Mouse (Mus musculus) stomach, embryonic 14.5 days (tissue): Measurements from ENCODE around the gene Metap1d. TPM values are rescaled to one million over a fixed set of nuclear protein-coding genes. Genes with fewer than 3 reads are reported as not detected.

ENCODE experiments used
- ATAC-seq: fragments of 200-750 bp; cut with Nextera tagmentation; 2 replicates; pipeline ENCODE4 v1.8.0; 2017; ENCODE audit warnings: low read depth, moderate TSS enrichment; ENCODE audit not compliant: insufficient number of reproducible peaks, insufficient read depth, low FRiP score
- H3K27ac ChIP-seq: fragments of 300-500 bp; sonication (generic); 2 replicates; pipeline ENCODE4 v1.5.1; 2014; ENCODE audit warnings: mild to moderate bottlenecking, low read length, moderate library complexity, mixed read lengths
- H3K27me3 ChIP-seq: fragments of 300-500 bp; sonication (generic); 2 replicates; pipeline ENCODE4 v1.6.1; 2014; ENCODE audit warnings: low read length, control low read depth, mixed read lengths; ENCODE audit not compliant: control insufficient read depth, insufficient read depth
- H3K36me3 ChIP-seq: fragments of 300-500 bp; sonication (generic); 2 replicates; pipeline ENCODE4 v1.6.1; 2014; ENCODE audit warnings: mild to moderate bottlenecking, control low read depth, low read length, moderate library complexity, mixed read lengths; ENCODE audit not compliant: control insufficient read depth, insufficient read depth
- H3K4me1 ChIP-seq: fragments of 300-500 bp; sonication (generic); 2 replicates; pipeline ENCODE4 v1.6.1; 2014; ENCODE audit warnings: low read length, control low read depth, mixed read lengths; ENCODE audit not compliant: control insufficient read depth, insufficient read depth
- H3K4me2 ChIP-seq: fragments of 300-500 bp; sonication (generic); replicated peaks from 2 replicates; pipeline ENCODE4 v1.6.1; 2014; ENCODE audit warnings: low read depth, low read length, control low read depth
- H3K4me3 ChIP-seq: fragments of 300-500 bp; sonication (generic); 2 replicates; pipeline ENCODE4 v1.5.1; 2014; ENCODE audit warnings: low read depth, low read length, control low read depth
- H3K9ac ChIP-seq: fragments of 300-500 bp; sonication (generic); replicated peaks from 2 replicates; pipeline ENCODE4 v1.6.1; 2014; ENCODE audit warnings: low read depth, mild to moderate bottlenecking, control low read depth, low read length, moderate library complexity, mixed read lengths
- H3K9me3 ChIP-seq: fragments of 300-500 bp; sonication (generic); 2 replicates; pipeline ENCODE4 v1.6.1; 2016; ENCODE audit warnings: low read depth, low read length, control low read depth; ENCODE audit not compliant: control insufficient read depth
- WGBS: fragments of 180-500 bp; shearing (Covaris S2); extraction: QIAGEN DNeasy Blood & Tissue Kit; methylation state at CpG from one replicate; pipeline ENCODE4 v1.1.7; 2014; 5-methylcytosine and 5-hydroxymethylcytosine counted together
- polyA plus RNA-seq: library from polyadenylated mRNA; unstranded; fragments of >200 nt; fragmentation: Nextera tagmentation; extraction: Ambion mirVana; gene quantifications from 2 replicates; pipeline ENCODE4 v1.2.1, GENCODE M21; 2014

The Metap1d gene
- polyA plus RNA-seq, 1 experiment from 2014 or later: 52.9 TPM

GRCm38 (mm10) chr2:71445536-71446196 is 7.4 kb upstream of the Metap1d start:
- no peak for ATAC-seq
- Histone ChIP-seq H3K27ac (no peak overlapping the region), H3K4me1 (no peaks in the 10 kb centered on the region), H3K4me2 (no peak overlapping the region), H3K9me3 (no peaks in the 10 kb centered on the region), H3K9ac (no peak overlapping the region), H3K27me3 (no peaks in the 10 kb centered on the region), H3K36me3 (peaks cover 6% of the 10 kb centered on the region; the same call in 1 of the 2 replicates), H3K4me3 (no peak overlapping the region)
- WGBS: 56% methylated on average over 17 of the region's 17 CpGs

DNA sequence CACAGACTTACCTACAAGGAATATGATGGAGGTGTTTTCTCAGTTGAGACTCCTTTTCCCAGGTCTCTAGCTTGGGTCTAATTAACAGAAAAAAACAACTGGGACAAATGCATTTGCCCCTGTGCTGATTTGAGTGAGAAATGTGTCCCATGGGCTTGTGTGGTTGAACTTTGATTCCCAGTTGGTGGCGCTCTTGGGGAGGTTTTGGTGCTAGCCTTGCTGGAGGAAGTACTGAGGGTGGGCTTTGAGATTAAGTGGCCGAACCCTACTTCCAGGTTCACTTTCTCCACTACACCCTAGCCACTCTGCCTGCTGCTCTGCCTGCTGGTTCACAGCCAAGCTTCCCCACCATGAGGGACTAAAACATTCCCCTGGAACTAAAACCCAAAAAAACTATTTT is 3.5 kb upstream of the Metap1d start:
- H3K9ac ChIP-seq: no peak overlapping the region
- ATAC-seq: no peak
- no peak overlapping the region for H3K4me2 ChIP-seq
- 0 out of 2 replicates have a peak, but pooled peaks cover 4% of the 10 kb centered on the region for H3K27me3 ChIP-seq
- H3K27ac ChIP-seq: no peak overlapping the region
- no peaks in the 10 kb centered on the region for H3K9me3 ChIP-seq
- WGBS: 16% methylated on average over 2 of the region's 2 CpGs
- H3K4me3 ChIP-seq: no peak overlapping the region
- no peaks in the 10 kb centered on the region for H3K4me1 ChIP-seq
- no peaks in the 10 kb centered on the region for H3K36me3 ChIP-seq

DNA sequence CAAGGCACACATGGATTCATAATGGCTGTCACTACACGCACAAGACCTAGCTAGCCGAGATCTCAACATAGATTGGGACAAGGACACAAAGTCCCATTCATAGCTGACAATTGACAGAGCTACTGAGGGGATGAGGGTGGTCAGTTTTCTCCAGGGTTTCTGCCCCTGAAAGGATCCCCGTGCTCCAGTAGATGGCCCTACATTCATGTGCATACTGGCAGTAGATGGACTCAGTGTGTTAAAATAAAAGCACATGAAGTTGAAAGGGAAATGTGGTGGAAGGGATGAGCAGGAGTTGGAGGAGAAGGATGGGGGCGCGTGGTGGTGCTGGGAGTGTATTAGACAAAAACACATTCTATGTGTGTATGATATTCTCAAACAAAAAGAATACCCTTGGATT is 1.3 kb upstream of the Metap1d start:
- Histone ChIP-seq H3K36me3 (no peaks in the 10 kb centered on the region), H3K4me2 (no peak overlapping the region), H3K27me3 (0 out of 2 replicates have a peak, but pooled peaks cover 4% of the 10 kb centered on the region), H3K27ac (no peak overlapping the region), H3K9me3 (no peaks in the 10 kb centered on the region), H3K4me1 (no peaks in the 10 kb centered on the region), H3K4me3 (no peak overlapping the region), H3K9ac (no peak overlapping the region)
- 67% methylated on average over 5 of the region's 5 CpGs for WGBS
- ATAC-seq: no peak

DNA sequence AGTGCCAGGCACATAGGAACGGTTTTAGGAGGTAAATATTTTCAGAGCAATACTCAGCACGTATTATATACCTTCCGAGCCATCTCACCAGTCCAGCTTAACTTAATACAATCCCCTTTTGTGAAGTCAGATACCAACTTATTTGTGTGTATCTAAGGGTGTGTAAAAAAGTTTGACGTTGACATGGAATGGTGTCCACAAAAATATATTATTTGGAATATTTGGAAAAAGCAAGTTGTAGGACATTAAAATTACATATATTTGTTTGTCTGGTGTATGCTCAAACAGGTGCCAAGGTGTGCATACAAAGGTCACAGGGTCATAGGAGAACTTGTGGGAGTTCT is 813 bp downstream of the Metap1d start:
- Histone ChIP-seq H3K27me3 (0 out of 2 replicates have a peak, but pooled peaks cover 4% of the 10 kb centered on the region), H3K4me1 (no peaks in the 10 kb centered on the region), H3K36me3 (no peaks in the 10 kb centered on the region), H3K27ac (no peak overlapping the region), H3K4me3 (peak overlapping the region; percentile 36), H3K9ac (no peak overlapping the region), H3K4me2 (peak overlapping the region; percentile 48), H3K9me3 (no peaks in the 10 kb centered on the region)
- ATAC-seq: no peak
- WGBS: 30% methylated on average over 4 of the region's 4 CpGs

- Histone ChIP-seq H3K4me2 (no peak overlapping the region), H3K27me3 (no peaks in the 10 kb centered on the region), H3K9ac (no peak overlapping the region), H3K4me3 (no peak overlapping the region), H3K27ac (no peak overlapping the region), H3K4me1 (no peaks in the 10 kb centered on the region), H3K36me3 (no peaks in the 10 kb centered on the region), H3K9me3 (no peaks in the 10 kb centered on the region)
- ATAC-seq: no peak
- 68% methylated on average over 13 of the region's 13 CpGs for WGBS
These were observed 5.5 kb downstream of the Metap1d start for GRCm38 (mm10) chr2:71458624-71459023.

GRCm38 (mm10) chr2:71459659-71460058 is 6.6 kb downstream of the Metap1d start:
- Histone ChIP-seq H3K36me3 (no peaks in the 10 kb centered on the region), H3K4me3 (no peak overlapping the region), H3K4me2 (no peak overlapping the region), H3K9ac (no peak overlapping the region), H3K4me1 (no peaks in the 10 kb centered on the region), H3K27ac (no peak overlapping the region), H3K9me3 (no peaks in the 10 kb centered on the region), H3K27me3 (no peaks in the 10 kb centered on the region)
- 88% methylated on average over 1 of the region's 1 CpGs for WGBS
- ATAC-seq: no peak

GRCm38 (mm10) chr2:71461139-71461538 is 8.1 kb downstream of the Metap1d start:
- 62% methylated on average over 6 of the region's 6 CpGs for WGBS
- Histone ChIP-seq H3K4me3 (no peak overlapping the region), H3K4me2 (no peak overlapping the region), H3K4me1 (no peaks in the 10 kb centered on the region), H3K9me3 (no peaks in the 10 kb centered on the region), H3K27me3 (no peaks in the 10 kb centered on the region), H3K27ac (no peak overlapping the region), H3K9ac (no peak overlapping the region), H3K36me3 (no peaks in the 10 kb centered on the region)
- peak; percentile 23; the same call in 1 of the 2 replicates for ATAC-seq

GRCm38 (mm10) chr2:71461589-71461988 is 8.5 kb downstream of the Metap1d start:
- no peak overlapping the region for H3K4me2 ChIP-seq
- ATAC-seq: peak; percentile 78; the same call in 1 of the 2 replicates
- H3K27ac ChIP-seq: no peak overlapping the region
- H3K4me3 ChIP-seq: no peak overlapping the region
- WGBS: 71% methylated on average over 7 of the region's 7 CpGs
- H3K4me1 ChIP-seq: no peaks in the 10 kb centered on the region
- no peaks in the 10 kb centered on the region for H3K36me3 ChIP-seq
- no peaks in the 10 kb centered on the region for H3K27me3 ChIP-seq
- H3K9ac ChIP-seq: no peak overlapping the region
- H3K9me3 ChIP-seq: no peaks in the 10 kb centered on the region

GRCm38 (mm10) chr2:71462066-71462465 is 9.0 kb downstream of the Metap1d start:
- ATAC-seq: no peak
- WGBS: 84% methylated on average over 4 of the region's 4 CpGs
- no peak overlapping the region for H3K27ac ChIP-seq
- no peaks in the 10 kb centered on the region for H3K27me3 ChIP-seq
- H3K9ac ChIP-seq: no peak overlapping the region
- no peaks in the 10 kb centered on the region for H3K9me3 ChIP-seq
- no peak overlapping the region for H3K4me2 ChIP-seq
- H3K4me1 ChIP-seq: no peaks in the 10 kb centered on the region
- H3K36me3 ChIP-seq: no peaks in the 10 kb centered on the region
- no peak overlapping the region for H3K4me3 ChIP-seq
